In genomic region chr2:181628471-181628870, GRCm38 (mm10) we compare ENCODE assay signal across 21 mouse cellular contexts. TPM values are rescaled to one million over a fixed set of nuclear protein-coding genes. Genes with fewer than 3 reads are reported as not detected.
"Had no signal": no experiment of that assay in that cellular context is flagged by ENCODE, and none has a peak within 500 bp of the region (broad histone marks: within the 10 kb centered on the region; RNA-seq: fewer than 3 reads in every experiment).

No protein-coding gene starts in this region.

- H3K9ac ChIP-seq: neural tube, embryonic 13.5 days; neural tube, embryonic 15.5 days; stomach, embryonic 15.5 days had no signal

- DNase-seq: retina, postnatal 1 day; right cerebral cortex, adult 18-20 months; right cerebral cortex, postnatal 14 days; right cerebral cortex, postnatal 25 days; right cerebral cortex, postnatal 4 days; spleen, adult 18-20 months; thymus, adult 18-20 months; thymus, adult 2 months; thymus, postnatal 14 days; thymus, postnatal 25 days; thymus, postnatal 36 days; thymus, postnatal 4 days had no signal

- H3K27me3 ChIP-seq: neural tube, embryonic 13.5 days; neural tube, embryonic 15.5 days; stomach, embryonic 15.5 days had no signal

- H3K4me1 ChIP-seq: neural tube, embryonic 13.5 days; neural tube, embryonic 15.5 days; stomach, embryonic 15.5 days had no signal

- H3K27ac ChIP-seq: neural tube, embryonic 13.5 days; neural tube, embryonic 15.5 days; stomach, embryonic 15.5 days had no signal

- H3K4me2 ChIP-seq: neural tube, embryonic 13.5 days; neural tube, embryonic 15.5 days; stomach, embryonic 15.5 days had no signal

- H3K4me3 ChIP-seq: neural tube, embryonic 13.5 days; neural tube, embryonic 15.5 days; stomach, embryonic 15.5 days had no signal

- H3K9me3 ChIP-seq: neural tube, embryonic 13.5 days; neural tube, embryonic 15.5 days; stomach, embryonic 15.5 days had no signal

RNA-seq across cellular contexts. Expression of gene Gm29797, which starts 28.4 kb away (rescaled TPM):
- total RNA-seq: neutrophil, adult 5-6 weeks had no signal
- polyA plus RNA-seq: neural tube, embryonic 13.5 days; neural tube, embryonic 14.5 days; spleen, adult 2 months; stomach, embryonic 14.5 days; stomach, embryonic 16.5 days; testis, adult 2 months had no signal

RNA-seq across cellular contexts. Expression of gene Sox18, which starts 43.0 kb away (rescaled TPM):
- total RNA-seq: neutrophil, adult 5-6 weeks had no signal
